Mouse (Mus musculus) G1E-ER4 (cell line): ENCODE measurements around the gene Qpct. TPM values are rescaled to one million over a fixed set of nuclear protein-coding genes. Genes with fewer than 3 reads are reported as not detected.

Experiments used
- GATA1 ChIP-seq: IDR thresholded peaks from one replicate; pipeline ENCODE4 v1.8.0; 2012; ENCODE audit warnings: low read length, inconsistent platforms
- polyA plus RNA-seq: library from polyadenylated mRNA; stranded (reverse); fragments of >175 nt; gene quantifications from 2 replicates; pipeline ENCODE4 v1.2.3, GENCODE M21; 2012

The Qpct gene
- not detected in 2 replicates for polyA plus RNA-seq

- TF ChIP-seq GATA1, result no peak
Observed at GRCm38 (mm10) chr17:79051606-79052005, at the start of gene Qpct. Gene Qpct (plus strand): TSS chr17:79051906.

DNA sequence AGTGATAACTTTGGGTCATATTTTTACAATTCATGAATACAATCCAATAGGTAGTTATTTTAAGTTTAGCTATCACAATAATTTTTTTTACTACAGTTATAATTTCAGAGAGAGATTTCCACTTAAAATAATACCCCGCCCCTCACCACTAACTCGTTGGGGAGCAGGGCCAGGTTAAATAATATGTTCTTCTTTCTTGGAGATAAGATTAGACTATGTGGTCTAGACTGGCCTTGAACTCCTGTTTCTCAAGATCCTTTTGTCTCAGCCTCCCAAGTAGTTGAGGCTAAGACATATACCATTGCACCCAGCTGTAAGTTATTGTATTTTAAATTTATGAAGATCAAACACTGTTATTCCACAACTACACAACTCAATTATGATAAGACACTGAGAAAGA lies 38.1 kb upstream of the Qpct start:
- no peak for TF ChIP-seq GATA1

DNA sequence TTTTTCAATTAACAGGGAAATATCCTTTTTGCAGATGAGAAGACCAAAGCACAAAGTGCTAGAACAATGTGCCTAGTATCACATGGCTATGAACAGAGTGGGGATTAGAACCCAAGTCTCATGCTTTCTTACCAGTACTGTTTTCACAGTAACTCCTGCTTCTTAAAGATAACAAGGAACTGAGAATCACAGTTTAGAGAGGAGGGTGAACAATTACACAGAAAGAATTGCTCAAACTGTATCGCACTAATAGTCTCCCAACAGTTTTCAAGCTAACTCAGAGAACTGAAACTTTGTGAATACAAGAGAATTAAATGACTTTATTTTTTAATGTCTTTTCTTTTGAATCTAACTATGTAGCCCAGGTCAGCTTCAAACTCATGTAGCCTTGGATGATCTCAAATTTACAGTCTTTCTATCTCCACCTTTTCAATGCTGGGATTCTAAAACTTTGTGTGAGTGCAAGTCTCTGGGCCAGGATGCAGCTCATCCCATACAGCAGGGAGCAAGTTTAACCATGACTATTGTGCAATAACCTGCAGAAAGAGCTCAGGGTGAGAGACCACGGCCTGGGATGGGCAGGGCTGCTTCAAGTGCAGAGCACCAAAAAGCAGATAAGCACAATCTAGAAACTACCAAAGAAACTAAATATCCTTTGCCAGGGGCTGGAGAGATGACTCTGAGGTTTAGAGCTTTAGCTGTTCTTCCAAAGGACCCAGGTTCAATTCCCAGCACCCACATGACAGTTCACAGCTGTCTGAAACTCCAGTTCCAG lies 36.6 kb upstream of the Qpct start:
- no peak for TF ChIP-seq GATA1

- TF ChIP-seq GATA1, result no peak
Observed at GRCm38 (mm10) chr17:79015831-79016230, 35.9 kb upstream of the Qpct start.

DNA sequence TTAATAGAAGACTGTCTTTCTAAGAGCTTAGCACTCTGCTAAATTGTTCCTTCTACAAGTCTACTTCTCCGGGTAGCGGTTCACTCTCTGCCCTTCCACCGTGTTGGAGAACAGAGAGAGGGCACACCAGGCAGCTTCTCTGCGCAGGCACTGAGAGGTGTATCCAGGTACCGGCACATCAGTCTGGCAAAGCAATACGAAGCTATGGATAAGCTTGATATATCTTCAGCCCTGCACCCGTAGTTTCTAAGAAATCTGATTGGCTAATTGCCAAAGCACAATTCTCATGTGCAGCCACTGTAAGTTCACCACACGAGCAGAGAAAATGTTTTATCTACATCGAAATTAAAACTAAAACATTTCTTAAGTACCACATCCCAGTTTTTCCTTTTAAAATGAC lies 33.3 kb upstream of the Qpct start:
- no peak for TF ChIP-seq GATA1

DNA sequence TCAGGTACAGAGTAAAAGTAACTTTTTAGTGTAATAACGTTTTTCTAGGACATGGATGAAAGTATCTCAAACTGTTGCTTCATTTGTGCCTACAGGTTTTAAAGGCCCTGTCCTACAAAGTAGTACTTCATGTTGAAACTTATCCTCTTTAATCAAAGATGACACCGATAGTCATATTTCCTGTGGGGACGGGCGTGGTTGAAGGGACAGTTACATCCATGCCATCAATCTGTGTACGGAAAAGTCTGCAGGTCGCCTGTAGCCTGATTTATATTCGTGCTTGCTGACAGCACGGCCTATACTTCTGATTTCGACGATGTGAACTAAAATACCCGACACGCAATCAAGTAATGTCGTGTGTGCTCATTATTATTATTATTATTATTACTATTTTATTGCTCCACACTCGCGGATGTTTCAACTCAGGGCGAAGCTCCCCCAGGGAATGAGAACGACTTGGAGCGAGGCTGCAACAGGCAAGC lies 31.9 kb upstream of the Qpct start:
- TF ChIP-seq GATA1, result no peak

DNA sequence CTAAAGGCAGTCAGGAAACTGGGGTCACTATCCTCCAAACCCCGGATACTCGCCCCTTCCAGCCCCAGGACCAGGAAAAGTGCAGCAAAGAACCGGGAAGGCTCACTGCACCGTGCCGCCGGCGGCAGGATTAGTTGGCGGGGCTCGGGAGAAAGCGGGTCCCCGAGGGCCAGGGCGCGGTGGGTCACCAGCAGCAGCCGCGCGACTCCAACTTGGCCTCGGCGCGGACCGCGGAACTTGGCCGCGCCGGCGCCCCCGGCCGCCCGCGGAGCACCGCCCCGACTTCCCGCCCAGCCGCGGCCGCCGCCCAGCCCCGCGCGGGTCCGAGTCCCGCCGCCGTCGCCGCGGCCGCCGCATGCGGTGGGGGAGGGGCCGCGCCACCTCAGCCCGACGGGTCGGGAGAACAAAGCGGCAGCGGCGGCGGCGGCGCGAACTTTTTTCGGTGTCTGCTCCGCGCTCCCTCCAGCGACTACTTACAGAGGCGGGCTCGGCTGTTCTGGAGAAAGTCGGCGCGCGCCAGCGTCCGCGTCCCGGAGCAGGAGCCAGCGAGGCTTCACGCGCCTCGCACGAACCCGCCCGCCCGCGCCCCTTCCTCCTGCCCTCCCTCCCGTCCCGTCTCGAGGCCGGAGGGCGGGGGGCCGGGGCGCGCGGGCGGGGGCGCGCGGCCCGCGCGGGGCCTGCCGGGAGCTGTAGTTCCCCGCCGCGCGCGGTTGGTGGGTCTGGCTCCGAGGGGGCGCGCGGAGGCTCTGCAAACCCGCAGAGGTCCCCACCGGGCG lies 31.3 kb upstream of the Qpct start, which contains the start of gene Prkd3:
Gene Prkd3 (minus strand): TSS at position 609 of the 776 bp plus-strand sequence.
- no peak for TF ChIP-seq GATA1

- TF ChIP-seq GATA1, result no peak
Observed at GRCm38 (mm10) chr17:79020984-79021335, 30.7 kb upstream of the Qpct start.

- TF ChIP-seq GATA1, result no peak
Observed at GRCm38 (mm10) chr17:79022746-79023145, 29.0 kb upstream of the Qpct start.

DNA sequence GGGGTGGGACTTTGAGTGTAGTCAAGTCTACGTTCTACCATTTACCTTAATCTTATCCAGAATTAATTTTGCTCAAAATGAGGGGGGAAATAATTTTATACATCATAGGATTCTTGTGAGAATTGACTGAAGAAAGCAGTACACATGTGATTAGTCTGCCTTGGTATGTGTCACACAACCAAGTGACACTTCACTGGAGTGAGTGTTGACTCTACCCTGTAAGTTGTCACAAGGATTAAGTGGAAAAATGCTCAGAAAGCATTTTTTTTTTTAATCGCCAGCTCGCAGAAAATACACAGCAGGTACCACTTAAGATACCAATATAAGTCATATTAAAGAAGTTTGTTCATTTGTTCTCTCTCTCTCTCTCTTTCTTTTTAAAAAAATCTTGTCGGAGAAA lies 27.2 kb upstream of the Qpct start:
- no peak for TF ChIP-seq GATA1

DNA sequence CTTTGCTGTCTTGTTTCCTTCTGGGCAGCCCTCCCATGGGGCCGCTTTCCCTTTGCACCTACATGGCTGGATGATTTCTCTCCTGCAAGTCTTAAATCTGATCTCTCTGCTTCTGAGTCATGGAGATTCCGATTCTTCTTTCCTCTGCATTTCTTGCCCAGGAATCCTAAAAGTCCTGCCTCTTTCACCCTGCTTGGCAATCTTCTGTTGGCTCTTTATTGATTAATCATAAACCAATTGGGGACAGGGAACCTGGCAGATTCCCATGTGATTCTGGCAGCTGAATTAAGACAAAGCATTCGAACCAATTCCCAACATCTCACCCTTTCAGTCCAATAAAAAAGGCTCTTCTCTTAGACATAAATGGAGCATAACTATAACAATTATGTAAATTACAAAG lies 22.5 kb upstream of the Qpct start:
- no peak for TF ChIP-seq GATA1

GRCm38 (mm10) chr17:79031569-79031968 lies 20.1 kb upstream of the Qpct start:
- no peak for TF ChIP-seq GATA1

GRCm38 (mm10) chr17:79032782-79033181 lies 18.9 kb upstream of the Qpct start:
- no peak for TF ChIP-seq GATA1

GRCm38 (mm10) chr17:79039660-79040059 lies 12.0 kb upstream of the Qpct start:
- TF ChIP-seq GATA1, result no peak

- no peak for TF ChIP-seq GATA1
Observed at GRCm38 (mm10) chr17:79043705-79044104, 8.0 kb upstream of the Qpct start.

DNA sequence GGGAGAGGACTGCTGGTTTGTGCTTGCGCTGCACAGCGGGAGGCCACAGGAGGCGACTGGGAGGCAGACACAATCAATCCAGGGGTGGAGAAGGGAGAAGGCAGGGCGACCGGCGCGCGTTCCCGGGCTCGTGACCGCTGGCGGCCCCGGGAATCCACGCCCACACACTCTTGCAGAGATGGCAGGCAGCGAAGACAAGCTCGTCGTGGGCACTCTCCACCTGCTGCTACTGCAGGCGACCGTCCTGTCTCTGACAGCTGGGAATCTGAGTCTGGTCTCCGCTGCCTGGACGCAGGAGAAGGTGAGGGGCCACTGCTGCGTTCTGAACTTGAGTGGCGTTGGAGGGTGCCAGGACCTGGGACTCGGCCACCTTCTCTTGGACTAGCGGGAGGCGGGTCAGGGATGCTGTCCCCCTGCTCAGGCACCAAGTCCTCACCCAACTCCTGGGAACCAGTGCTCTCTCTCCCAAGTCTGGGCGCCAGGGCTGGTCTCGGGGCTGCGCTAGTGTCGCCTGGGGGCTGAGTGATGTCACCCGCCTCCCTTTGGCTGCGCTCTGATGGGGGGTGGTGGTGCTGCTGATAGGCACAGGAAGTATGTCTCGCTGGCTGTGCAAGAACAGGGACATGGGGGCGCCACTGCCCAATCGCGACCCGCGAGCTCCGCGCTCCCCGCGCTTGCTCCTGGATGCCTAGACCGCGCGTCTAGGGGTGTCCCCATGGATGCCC lies 544 bp downstream of the Qpct start:
- no peak for TF ChIP-seq GATA1

GRCm38 (mm10) chr17:79058271-79058670 lies 6.6 kb downstream of the Qpct start:
- TF ChIP-seq GATA1, result no peak
